Mouse (Mus musculus) gastrocnemius, postnatal 4 days (tissue): ENCODE results near the gene Ces1b. TPM values are rescaled to one million over a fixed set of nuclear protein-coding genes. Genes with fewer than 3 reads are reported as not detected.

Experiments used
- DNase-seq, 2 experiments: peaks; one replicate each; pipeline ENCODE4 v3.0.0; 2021 to 2022; ENCODE audit warnings: low spot score in 2 of 2, mixed read lengths in 2 of 2
- total RNA-seq, 2 experiments: library from RNA; stranded (reverse); gene quantifications; 2 replicates each; pipeline ENCODE4 v1.2.3; 2021

The Ces1b gene
- total RNA-seq, 2 experiments from 2014 or later = not detected

GRCm38 (mm10) chr8:93010286-93010685 is 69.5 kb downstream of the Ces1b start:
- peak in 1 of 2 experiments; percentile 25 for DNase-seq

Other genes with a start within 250 kb of the Ces1b start
- gene Lpcat2, start 224.7 kb downstream of the Ces1b start, total RNA-seq = 1 to 10 TPM; 2.2 to 2.5 TPM
- gene Capns2, start 178.6 kb downstream of the Ces1b start, total RNA-seq = under 1 TPM; 0.36 to 0.37 TPM
- under 1 TPM; 0.65 to 0.83 TPM for gene Slc6a2, start 119.9 kb downstream of the Ces1b start, total RNA-seq
- gene Ces1a, start 31.8 kb downstream of the Ces1b start, total RNA-seq = not detected
- 1 to 10 TPM in 1 of 2 experiments, under 1 TPM in 1; 0.15 to 1.2 TPM for gene Ces1c, start 51.3 kb upstream of the Ces1b start, total RNA-seq
- 1 to 10 TPM; 1.7 to 1.9 TPM for gene Ces1d, start 117.8 kb upstream of the Ces1b start, total RNA-seq
- gene Ces1e, start 149.6 kb upstream of the Ces1b start, total RNA-seq = under 1 TPM in 1 of 2 experiments, not detected in 1; 0.18 TPM
- under 1 TPM; 0.23 to 0.32 TPM for gene Ces1f, start 199.7 kb upstream of the Ces1b start, total RNA-seq